Mouse (Mus musculus) layer of hippocampus, adult 2 months (tissue): ENCODE data around the gene Agpat2. TPM values are rescaled to one million over a fixed set of nuclear protein-coding genes. Genes with fewer than 3 reads are reported as not detected.

ENCODE experiments used
- DNase-seq, 2 experiments: peaks; one replicate each; pipeline ENCODE4 v3.0.0; 2022; ENCODE audit warnings: low spot score in 2 of 2
- H3K27ac ChIP-seq: fragments of 200-600 bp; 2 replicates; pipeline ENCODE4 v1.8.1; 2022
- H3K4me3 ChIP-seq: fragments of 200-600 bp; 2 replicates; pipeline ENCODE4 v1.8.1; 2022; ENCODE audit warnings: mild to moderate bottlenecking
- CTCF ChIP-seq: fragments of 200-600 bp; conservative IDR thresholded peaks from 2 replicates; pipeline ENCODE4 v1.8.1; 2022; ENCODE audit warnings: antibody characterized with exemption, mild to moderate bottlenecking, moderate library complexity
- total RNA-seq, 2 experiments: library from RNA; stranded (reverse); gene quantifications; 2 replicates each; pipeline ENCODE4 v1.2.3; 2021

Agpat2 gene
- total RNA-seq, 2 experiments from 2014 or later = 1.6 to 2.5 TPM

- DNase-seq = no peak
- no peak for TF ChIP-seq CTCF
- Histone ChIP-seq H3K27ac (no peak overlapping the region), H3K4me3 (no peak overlapping the region)
Measured at GRCm38 (mm10) chr2:26615459-26616124, 11.4 kb upstream of the Agpat2 start.

DNA sequence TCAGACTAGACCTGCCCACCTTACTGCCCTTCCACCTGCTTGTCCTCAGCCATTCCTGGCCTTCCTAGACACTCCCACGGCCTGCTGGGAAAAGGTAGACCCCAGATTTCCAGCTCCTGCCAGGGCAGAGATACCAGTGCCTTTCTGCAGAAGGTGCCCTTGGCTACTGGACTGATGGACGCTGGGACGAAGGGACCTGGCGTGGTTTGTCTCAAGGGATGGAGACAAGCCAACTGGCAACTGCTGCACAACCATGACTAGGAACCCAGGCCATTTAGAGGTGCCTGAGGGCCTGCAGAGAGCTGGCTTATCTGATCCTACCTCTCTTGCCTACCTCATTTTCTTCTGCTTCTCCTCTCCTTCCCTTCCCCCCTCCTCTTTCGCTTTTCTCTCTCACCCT, 10.7 kb upstream of the Agpat2 start:
- H3K4me3 ChIP-seq = no peak overlapping the region
- no peak for TF ChIP-seq CTCF
- no peak for DNase-seq
- no peak overlapping the region for H3K27ac ChIP-seq

GRCm38 (mm10) chr2:26611896-26612295, 7.7 kb upstream of the Agpat2 start:
- Histone ChIP-seq H3K4me3 (no peak overlapping the region), H3K27ac (no peak overlapping the region)
- no peak for DNase-seq
- no peak for TF ChIP-seq CTCF

DNA sequence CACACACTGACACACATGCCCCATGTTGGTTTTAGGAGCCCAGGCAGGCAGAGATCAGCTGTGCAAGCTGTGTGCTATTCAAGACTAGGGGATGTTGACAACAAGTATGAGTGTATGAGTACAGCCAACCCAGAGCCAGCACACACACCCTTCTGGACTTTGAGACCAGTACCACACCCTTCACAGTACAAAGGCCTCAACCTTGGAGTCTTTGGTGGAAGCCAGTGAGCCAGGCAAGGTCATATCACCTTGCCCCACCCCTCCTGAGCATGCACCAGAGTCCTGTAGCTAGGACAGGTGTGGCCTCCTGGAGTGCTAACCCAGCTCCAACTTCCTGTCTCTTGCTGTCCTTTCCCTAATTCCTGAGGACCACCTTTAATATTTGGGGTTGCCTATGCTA, 6.8 kb upstream of the Agpat2 start:
- DNase-seq = no peak
- Histone ChIP-seq H3K4me3 (no peak overlapping the region), H3K27ac (no peak overlapping the region)
- TF ChIP-seq CTCF = no peak

DNA sequence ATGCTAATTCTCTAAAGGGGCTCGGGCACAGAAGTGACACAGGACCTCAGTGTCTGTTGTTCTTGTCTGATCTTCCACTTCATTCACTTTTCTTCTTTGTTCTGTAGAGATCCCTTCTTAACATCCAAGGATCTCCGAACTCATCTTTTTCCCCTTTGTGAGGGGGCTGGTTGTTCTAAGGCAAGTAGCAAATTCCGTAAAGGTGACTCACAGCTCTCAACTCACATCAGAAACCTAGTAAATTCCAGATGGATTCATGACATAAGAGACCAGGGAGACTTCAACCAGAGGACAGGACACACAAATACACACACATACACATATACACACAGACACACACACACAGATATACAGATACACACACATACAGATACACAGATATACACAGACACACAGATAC, 6.3 kb upstream of the Agpat2 start:
- no peak overlapping the region for H3K27ac ChIP-seq
- TF ChIP-seq CTCF = no peak
- H3K4me3 ChIP-seq = no peak overlapping the region
- no peak for DNase-seq

DNA sequence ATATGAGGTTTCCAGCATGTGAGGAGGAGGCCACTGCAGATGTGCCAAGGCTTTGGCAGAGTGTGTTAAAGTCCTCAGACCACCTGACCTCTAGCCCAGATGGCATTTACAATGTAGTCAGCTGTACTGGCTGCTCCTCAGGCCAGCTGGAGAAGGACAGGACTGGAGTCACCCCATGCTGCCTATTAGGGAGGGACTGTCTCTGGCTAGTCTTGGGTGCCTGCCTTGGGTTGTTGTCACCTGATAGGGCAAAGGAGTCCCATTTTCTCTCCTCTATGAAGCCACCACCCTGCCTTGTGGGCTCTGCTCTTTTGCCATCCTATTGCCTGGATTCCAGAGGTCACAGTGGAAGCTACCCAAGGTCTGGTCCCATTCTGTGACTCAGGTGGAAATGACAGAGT, 5.0 kb upstream of the Agpat2 start:
- H3K27ac ChIP-seq = no peak overlapping the region
- no peak for TF ChIP-seq CTCF
- DNase-seq = no peak
- H3K4me3 ChIP-seq = no peak overlapping the region

DNA sequence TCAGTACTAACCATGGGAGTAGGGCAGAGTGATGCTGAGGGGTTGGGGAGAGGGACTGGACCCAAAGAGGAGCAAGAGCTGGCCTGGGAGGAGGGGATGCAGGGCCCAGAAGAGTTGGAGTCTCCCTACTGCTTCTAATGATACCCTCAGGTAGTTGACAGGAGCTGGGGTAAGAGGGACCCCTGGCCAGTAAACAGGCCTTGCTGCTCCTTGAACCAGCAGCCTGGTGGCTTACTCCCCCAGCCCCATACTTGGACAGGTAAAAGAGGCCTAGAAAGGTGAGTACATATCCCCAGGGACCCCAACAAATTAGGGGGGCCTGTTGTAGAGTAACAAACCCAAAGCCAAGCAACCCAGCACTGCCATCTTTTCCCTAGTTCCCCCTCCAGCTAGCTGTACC, 4.6 kb upstream of the Agpat2 start:
- no peak for TF ChIP-seq CTCF

DNA sequence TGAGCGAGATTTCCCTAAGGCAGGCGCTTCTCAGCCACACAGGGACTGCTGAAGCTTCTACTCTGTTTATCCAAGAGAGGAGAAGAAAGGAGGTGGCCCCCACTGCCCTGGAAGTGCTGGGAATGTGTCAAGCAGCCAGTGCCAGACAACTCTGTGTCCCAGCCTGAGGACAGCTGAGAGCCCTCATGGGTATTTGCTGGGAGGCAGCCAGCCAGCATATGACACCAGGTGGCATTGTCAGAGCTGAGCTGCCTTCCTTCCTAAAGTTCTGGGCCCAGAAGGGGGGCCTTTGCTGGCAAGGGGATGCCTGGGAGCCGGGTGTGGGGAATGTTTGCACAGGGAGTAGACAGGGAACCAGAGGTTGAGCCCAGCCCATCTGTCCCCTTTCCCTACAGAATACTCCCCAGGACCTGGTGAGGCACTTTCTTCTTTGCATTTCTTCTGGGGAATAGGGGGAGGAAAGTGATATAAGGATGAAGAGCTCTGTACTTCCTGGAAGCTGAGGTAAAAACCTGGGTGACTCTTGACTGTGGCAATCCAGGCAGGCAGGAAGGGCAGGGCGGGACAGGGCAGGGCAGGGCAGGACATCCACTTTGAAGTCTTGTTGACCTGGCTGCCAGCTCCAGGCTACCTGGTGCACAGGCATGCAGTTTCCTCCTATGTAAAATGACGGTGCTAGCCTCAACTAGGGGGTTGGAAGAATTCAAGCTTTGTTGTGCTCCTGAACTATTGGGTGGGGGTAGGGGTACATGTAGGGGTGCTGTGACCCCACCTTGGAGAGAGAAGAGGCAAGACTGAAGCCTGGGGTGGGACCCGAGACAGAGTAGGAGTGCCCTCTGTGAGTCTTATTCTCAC, 3.1 kb upstream of the Agpat2 start:
- no peak overlapping the region for H3K27ac ChIP-seq
- TF ChIP-seq CTCF = no peak
- no peak overlapping the region for H3K4me3 ChIP-seq
- DNase-seq = no peak

More for the DNA sequence above, 4.6 kb upstream of the Agpat2 start:
- Histone ChIP-seq H3K4me3 (no peak overlapping the region), H3K27ac (no peak overlapping the region)
- no peak for DNase-seq

GRCm38 (mm10) chr2:26606579-26606978, 2.4 kb upstream of the Agpat2 start:
- no peak for TF ChIP-seq CTCF
- no peak for DNase-seq
- Histone ChIP-seq H3K27ac (no peak overlapping the region), H3K4me3 (no peak overlapping the region)

DNA sequence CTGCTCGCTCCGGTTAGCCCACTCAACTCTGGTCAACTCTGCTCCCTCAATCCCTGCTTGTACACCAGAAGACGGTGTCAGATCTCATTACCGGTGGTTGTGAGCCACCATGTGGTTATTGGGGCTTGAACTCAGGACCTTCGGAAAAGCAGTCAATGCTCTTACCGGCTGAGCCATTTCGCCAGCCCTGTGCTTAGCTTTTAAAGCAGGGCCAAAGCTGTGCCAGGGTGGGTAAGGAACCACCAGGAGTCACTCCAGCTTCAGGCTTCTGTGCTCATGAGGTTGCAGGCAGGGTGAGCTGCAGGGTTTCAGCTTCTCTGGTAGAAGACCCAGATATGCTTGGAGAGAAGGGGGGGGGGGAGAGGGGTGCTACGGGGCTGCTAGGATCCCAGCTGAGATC, 1.1 kb upstream of the Agpat2 start:
- no peak for DNase-seq
- no peak overlapping the region for H3K27ac ChIP-seq
- no peak overlapping the region for H3K4me3 ChIP-seq
- TF ChIP-seq CTCF = no peak

- Histone ChIP-seq H3K27ac (no peak overlapping the region), H3K4me3 (peak overlapping the region; percentile 65; the same call in 1 of the 2 replicates)
- TF ChIP-seq CTCF = no peak
- no peak for DNase-seq
Measured at GRCm38 (mm10) chr2:26603159-26603558, 1.1 kb downstream of the Agpat2 start.

DNA sequence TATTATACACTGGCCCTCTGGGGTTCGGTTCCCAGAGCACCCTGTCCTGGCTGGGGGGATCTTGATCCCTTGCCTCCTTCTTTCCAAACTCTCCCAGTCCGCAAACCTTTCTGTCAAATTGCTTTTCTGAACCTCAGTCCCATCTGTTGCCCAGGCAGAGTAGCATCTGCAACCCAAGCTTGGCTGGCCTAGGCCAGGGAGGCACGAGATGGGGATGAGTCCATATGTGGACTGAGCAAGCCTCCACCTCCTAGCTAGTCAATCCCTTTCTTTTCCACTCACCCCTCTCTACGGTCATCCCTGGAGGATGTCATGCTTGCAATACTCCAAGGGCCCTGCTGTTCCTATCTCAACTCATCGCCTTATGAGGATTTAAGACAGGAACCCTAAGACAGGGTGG, 1.6 kb downstream of the Agpat2 start:
- no peak overlapping the region for H3K27ac ChIP-seq
- DNase-seq = no peak
- no peak for TF ChIP-seq CTCF

GRCm38 (mm10) chr2:26601595-26601994, 2.6 kb downstream of the Agpat2 start:
- TF ChIP-seq CTCF = no peak
- H3K27ac ChIP-seq = no peak overlapping the region
- DNase-seq = no peak
- H3K4me3 ChIP-seq = no peak overlapping the region

More for the DNA sequence above, 1.6 kb downstream of the Agpat2 start:
- H3K4me3 ChIP-seq = no peak overlapping the region

- TF ChIP-seq CTCF = no peak
- no peak for DNase-seq
- no peak overlapping the region for H3K4me3 ChIP-seq
- no peak overlapping the region for H3K27ac ChIP-seq
Measured at GRCm38 (mm10) chr2:26600664-26601063, 3.6 kb downstream of the Agpat2 start.
